33 mouse cellular contexts compared by ENCODE assay signal in the genomic region with DNA sequence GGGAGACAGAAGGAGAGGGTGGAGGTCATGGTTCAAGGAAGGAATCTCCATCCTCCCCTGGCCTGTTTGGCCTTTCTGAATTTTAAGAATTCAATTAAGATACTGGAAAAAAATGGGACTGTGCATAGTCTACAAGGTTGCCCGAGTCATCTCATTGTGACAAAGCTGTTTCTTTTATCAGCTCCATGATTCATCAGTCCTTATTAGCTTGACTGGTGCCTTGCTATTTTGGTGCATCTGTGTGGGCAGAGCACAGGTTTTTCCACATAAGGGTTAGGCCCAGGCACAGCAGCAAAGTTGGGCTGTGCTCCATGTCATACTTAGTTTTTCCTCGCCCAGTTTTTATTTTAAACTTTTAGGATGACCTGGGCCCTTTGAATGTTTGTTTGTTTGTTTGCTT. TPM values are rescaled to one million over a fixed set of nuclear protein-coding genes. Genes with fewer than 3 reads are reported as not detected.
"Had no signal": no experiment of that assay in that cellular context is flagged by ENCODE, and none has a peak within 500 bp of the region (broad histone marks: within the 10 kb centered on the region; RNA-seq: fewer than 3 reads in every experiment).

No protein-coding gene starts in this region.

- H3K4me3 ChIP-seq: heart, adult 2 months; heart, embryonic 13.5 days; heart, embryonic 15.5 days; hindbrain, embryonic 13.5 days; hindbrain, embryonic 15.5 days; kidney, embryonic 15.5 days; left cerebral cortex, adult 2 months; limb, embryonic 10.5 days; limb, embryonic 12.5 days; liver, embryonic 13.5 days; liver, embryonic 15.5 days had no signal

- H3K36me3 ChIP-seq: heart, embryonic 13.5 days; heart, embryonic 15.5 days; hindbrain, embryonic 13.5 days; hindbrain, embryonic 15.5 days; kidney, embryonic 15.5 days; limb, embryonic 10.5 days; limb, embryonic 12.5 days; liver, embryonic 13.5 days; liver, embryonic 15.5 days had no signal

- DNase-seq: gastrocnemius, postnatal 14 days; gastrocnemius, postnatal 36 days; heart, adult 11 months; heart, adult 2 months; heart, postnatal 36 days; kidney, adult 11 months; kidney, adult 2 months; kidney, adult 9 months; liver; liver, embryonic 13.5 days; liver, postnatal 0 days had no signal

- H3K27ac ChIP-seq: heart, adult 2 months; heart, embryonic 13.5 days; heart, embryonic 15.5 days; hindbrain, embryonic 13.5 days; hindbrain, embryonic 15.5 days; hindbrain, postnatal 0 days; kidney, embryonic 15.5 days; kidney, postnatal 0 days; left cerebral cortex, adult 2 months; limb, embryonic 10.5 days; limb, embryonic 12.5 days; liver, embryonic 13.5 days; liver, embryonic 15.5 days had no signal

- H3K4me1 ChIP-seq: heart, embryonic 13.5 days; heart, embryonic 15.5 days; hindbrain, embryonic 13.5 days; hindbrain, embryonic 15.5 days; kidney, embryonic 15.5 days; limb, embryonic 10.5 days; limb, embryonic 12.5 days; liver, embryonic 13.5 days; liver, embryonic 15.5 days had no signal

- H3K27me3 ChIP-seq: heart, embryonic 13.5 days; heart, embryonic 15.5 days; hindbrain, embryonic 13.5 days; hindbrain, embryonic 15.5 days; kidney, embryonic 15.5 days; limb, embryonic 12.5 days; liver, embryonic 13.5 days; liver, embryonic 15.5 days had no signal

- H3K9me3 ChIP-seq: heart, embryonic 13.5 days; heart, embryonic 15.5 days; hindbrain, embryonic 13.5 days; hindbrain, embryonic 15.5 days; kidney, embryonic 15.5 days; limb, embryonic 10.5 days; limb, embryonic 12.5 days; liver, embryonic 13.5 days; liver, embryonic 15.5 days had no signal

RNA-seq across cellular contexts. Expression of gene Gzmk, which starts 31.1 kb away (rescaled TPM):
- total RNA-seq: gastrocnemius, adult 8-10 months; gastrocnemius, postnatal 14 days; gastrocnemius, postnatal 36 days; heart, adult 2 months; heart, postnatal 14 days; heart, postnatal 36 days; hematopoietic stem cell, adult 5-6 weeks; hindbrain, postnatal 0 days; left cerebral cortex, postnatal 14 days had no signal
- polyA plus RNA-seq: gonadal fat pad, adult 2 months; heart, adult 2 months; heart, embryonic 11.5 days; heart, embryonic 13.5 days; heart, embryonic 15.5 days; heart, postnatal 0 days; hindbrain, embryonic 11.5 days; hindbrain, embryonic 13.5 days; hindbrain, postnatal 0 days; intestine, embryonic 14.5 days; intestine, embryonic 16.5 days; kidney, adult 2 months; kidney, embryonic 15.5 days; kidney, postnatal 0 days; limb, embryonic 10.5 days; limb, embryonic 12.5 days; liver, embryonic 11.5 days; liver, embryonic 13.5 days; liver, embryonic 15.5 days; liver, postnatal 0 days had no signal
